Mouse (Mus musculus): ENCODE data around the gene Dusp7.

Gene Dusp7

DNA sequence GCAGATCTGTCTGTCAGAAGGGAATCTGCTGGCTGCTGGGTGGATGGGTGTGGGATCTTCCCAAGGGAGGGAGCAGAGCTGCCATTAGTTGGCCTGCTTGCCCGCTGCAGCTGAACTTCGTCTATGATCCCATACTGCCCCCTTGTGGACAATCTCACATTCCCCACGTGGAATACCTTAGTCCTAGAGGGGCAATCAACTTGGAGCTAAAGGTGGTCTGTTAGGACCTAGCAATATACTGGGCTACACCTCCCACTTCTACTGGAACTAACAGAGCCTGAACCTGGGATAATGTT is 53.4 kb downstream of the Dusp7 start:
- peak; percentile 78 to 90 for DNase-seq

All from lung, postnatal 4 days (tissue).